Mouse (Mus musculus): Measurements from ENCODE around the gene Zbtb18. TPM values are rescaled to one million over a fixed set of nuclear protein-coding genes. Genes with fewer than 3 reads are reported as not detected.
A peak's percentile ranks its signal among the peaks of the same experiment; 100 is the strongest.

Gene Zbtb18
- polyA plus RNA-seq, 1 experiment from 2014 or later: 1.3 TPM

- no peak for ATAC-seq
These were observed 48.7 kb downstream of the Zbtb18 start for GRCm38 (mm10) chr1:177490808-177491207.

GRCm38 (mm10) chr1:177491280-177491679 is 49.1 kb downstream of the Zbtb18 start:
- H3K27me3 ChIP-seq (replicated peaks; ENCODE audit: control insufficient read depth, insufficient read depth, low read length): no peaks in the 10 kb centered on the region
- H3K4me2 ChIP-seq (ENCODE audit: low read depth, low read length): no peak overlapping the region
- H3K9ac ChIP-seq (ENCODE audit: low read depth, low read length): no peak overlapping the region
- H3K27ac ChIP-seq (ENCODE audit: low read length): no peak overlapping the region
- H3K36me3 ChIP-seq (ENCODE audit: control insufficient read depth, insufficient read depth, low read length): no peaks in the 10 kb centered on the region
- H3K4me1 ChIP-seq (ENCODE audit: control insufficient read depth, insufficient read depth, low read length): peaks cover 5% of the 10 kb centered on the region; the same call in 1 of the 2 replicates
- no peak for ATAC-seq
- H3K9me3 ChIP-seq (ENCODE audit: control insufficient read depth, low read length): no peaks in the 10 kb centered on the region
- 73% methylated on average over 8 of the region's 8 CpGs for WGBS
- no peak overlapping the region for H3K4me3 ChIP-seq (ENCODE audit: low read length)

More at GRCm38 (mm10) chr1:177490808-177491207, 48.7 kb downstream of the Zbtb18 start:
- Histone ChIP-seq H3K36me3 (ENCODE audit: control insufficient read depth, insufficient read depth, low read length) (no peaks in the 10 kb centered on the region), H3K27ac (ENCODE audit: low read length) (no peak overlapping the region), H3K4me3 (ENCODE audit: low read length) (no peak overlapping the region), H3K9ac (ENCODE audit: low read depth, low read length) (no peak overlapping the region), H3K9me3 (ENCODE audit: control insufficient read depth, low read length) (no peaks in the 10 kb centered on the region), H3K4me1 (ENCODE audit: control insufficient read depth, insufficient read depth, low read length) (peaks cover 5% of the 10 kb centered on the region; the same call in 1 of the 2 replicates), H3K27me3 (replicated peaks; ENCODE audit: control insufficient read depth, insufficient read depth, low read length) (no peaks in the 10 kb centered on the region), H3K4me2 (ENCODE audit: low read depth, low read length) (no peak overlapping the region)
- WGBS: 50% methylated on average over 4 of the region's 4 CpGs

GRCm38 (mm10) chr1:177494306-177494705 is 52.2 kb downstream of the Zbtb18 start:
- H3K4me1 ChIP-seq (ENCODE audit: control insufficient read depth, insufficient read depth, low read length): peaks cover 5% of the 10 kb centered on the region; the same call in 1 of the 2 replicates
- WGBS: 87% methylated on average over 8 of the region's 8 CpGs
- H3K27me3 ChIP-seq (replicated peaks; ENCODE audit: control insufficient read depth, insufficient read depth, low read length): no peaks in the 10 kb centered on the region
- no peak overlapping the region for H3K4me3 ChIP-seq (ENCODE audit: low read length)
- H3K9ac ChIP-seq (ENCODE audit: low read depth, low read length): no peak overlapping the region
- ATAC-seq: no peak
- H3K27ac ChIP-seq (ENCODE audit: low read length): no peak overlapping the region
- H3K4me2 ChIP-seq (ENCODE audit: low read depth, low read length): no peak overlapping the region
- H3K36me3 ChIP-seq (ENCODE audit: control insufficient read depth, insufficient read depth, low read length): no peaks in the 10 kb centered on the region
- no peaks in the 10 kb centered on the region for H3K9me3 ChIP-seq (ENCODE audit: control insufficient read depth, low read length)

GRCm38 (mm10) chr1:177494913-177495542 is 52.9 kb downstream of the Zbtb18 start:
- Histone ChIP-seq H3K4me2 (ENCODE audit: low read depth, low read length) (peak overlapping the region; percentile 30), H3K9me3 (ENCODE audit: control insufficient read depth, low read length) (no peaks in the 10 kb centered on the region), H3K4me3 (ENCODE audit: low read length) (no peak overlapping the region), H3K4me1 (ENCODE audit: control insufficient read depth, insufficient read depth, low read length) (peaks cover 5% of the 10 kb centered on the region; the same call in 1 of the 2 replicates), H3K9ac (ENCODE audit: low read depth, low read length) (no peak overlapping the region; the same call in 1 of the 2 replicates), H3K36me3 (ENCODE audit: control insufficient read depth, insufficient read depth, low read length) (no peaks in the 10 kb centered on the region), H3K27me3 (replicated peaks; ENCODE audit: control insufficient read depth, insufficient read depth, low read length) (no peaks in the 10 kb centered on the region), H3K27ac (ENCODE audit: low read length) (no peak overlapping the region)
- 37% methylated on average over 9 of the region's 9 CpGs for WGBS
- ATAC-seq: no peak

Other genes with a start within 250 kb of the Zbtb18 start
- 2.3 TPM in 2 replicates for gene Akt3, start 184.1 kb upstream of the Zbtb18 start, polyA plus RNA-seq (2015; fragmentation: Nextera tagmentation; extraction: Ambion mirVana)

Data from intestine, embryonic 16.5 days (tissue).